Mouse (Mus musculus) liver, postnatal 0 days (tissue): ENCODE measurements around the gene Setd5. TPM values are rescaled to one million over a fixed set of nuclear protein-coding genes. Genes with fewer than 3 reads are reported as not detected.

Source experiments
- ATAC-seq: fragments of 200-750 bp; cut with Nextera tagmentation; 2 replicates; pipeline ENCODE4 v1.8.0; 2017; ENCODE audit warnings: mild to moderate bottlenecking, moderate library complexity
- DNase-seq: peaks from one replicate; pipeline ENCODE4 v3.0.0-alpha.2; 2016
- H3K27ac ChIP-seq: fragments of 300-500 bp; sonication (generic); 2 replicates; pipeline ENCODE4 v1.5.1; 2014; ENCODE audit warnings: antibody characterized with exemption, moderate library complexity, mild to moderate bottlenecking, low read depth
- H3K27me3 ChIP-seq: fragments of 300-500 bp; sonication (generic); 2 replicates; pipeline ENCODE4 v1.6.1; 2014; ENCODE audit warnings: low read length, control low read depth, mixed read lengths; ENCODE audit not compliant: insufficient read depth
- H3K36me3 ChIP-seq: fragments of 300-500 bp; sonication (generic); replicated peaks from 2 replicates; pipeline ENCODE4 v1.6.1; 2014; ENCODE audit warnings: mild to moderate bottlenecking, control low read depth, low read length, moderate library complexity, mixed read lengths; ENCODE audit not compliant: insufficient read depth
- H3K4me1 ChIP-seq: fragments of 300-500 bp; sonication (generic); 2 replicates; pipeline ENCODE4 v1.6.1; 2014; ENCODE audit warnings: antibody characterized with exemption, mild to moderate bottlenecking, control low read depth; ENCODE audit not compliant: insufficient read depth
- H3K4me2 ChIP-seq: fragments of 300-500 bp; sonication (generic); 2 replicates; pipeline ENCODE4 v1.6.1; 2014; ENCODE audit warnings: low read depth, mild to moderate bottlenecking, low read length, moderate library complexity, mixed read lengths
- H3K4me3 ChIP-seq: fragments of 300-500 bp; sonication (generic); 2 replicates; pipeline ENCODE4 v1.5.1; 2014; ENCODE audit warnings: low read depth, low read length
- H3K9ac ChIP-seq: fragments of 300-500 bp; sonication (generic); replicated peaks from 2 replicates; pipeline ENCODE4 v1.6.1; 2014; ENCODE audit warnings: mild to moderate bottlenecking, moderate library complexity
- H3K9me3 ChIP-seq: fragments of 300-500 bp; sonication (generic); 2 replicates; pipeline ENCODE4 v1.6.1; 2016; ENCODE audit warnings: mild to moderate bottlenecking, control low read depth, low read length, mixed read lengths
- CTCF ChIP-seq: sonication (generic); IDR thresholded peaks from 2 replicates; pipeline ENCODE4 v1.5.1; 2016; ENCODE audit warnings: antibody characterized with exemption, low read depth
- EP300 ChIP-seq: IDR thresholded peaks from 2 replicates; pipeline ENCODE4 v1.6.1; 2016; ENCODE audit warnings: antibody characterized with exemption, low read depth, mild to moderate bottlenecking
- WGBS: fragments of 180-500 bp; shearing (Covaris S2); extraction: QIAGEN DNeasy Blood & Tissue Kit; methylation state at CpG from one replicate; pipeline ENCODE4 v1.1.7; 2014; ENCODE audit not compliant: insufficient replicate concordance; 5-methylcytosine and 5-hydroxymethylcytosine counted together
- polyA plus RNA-seq: library from polyadenylated mRNA; unstranded; fragments of >200 nt; fragmentation: Nextera tagmentation; extraction: Ambion mirVana; gene quantifications from 2 replicates; pipeline ENCODE4 v1.2.1, GENCODE M21; 2015

Gene Setd5
- polyA plus RNA-seq, 1 experiment from 2014 or later, result 19.7 TPM

DNA sequence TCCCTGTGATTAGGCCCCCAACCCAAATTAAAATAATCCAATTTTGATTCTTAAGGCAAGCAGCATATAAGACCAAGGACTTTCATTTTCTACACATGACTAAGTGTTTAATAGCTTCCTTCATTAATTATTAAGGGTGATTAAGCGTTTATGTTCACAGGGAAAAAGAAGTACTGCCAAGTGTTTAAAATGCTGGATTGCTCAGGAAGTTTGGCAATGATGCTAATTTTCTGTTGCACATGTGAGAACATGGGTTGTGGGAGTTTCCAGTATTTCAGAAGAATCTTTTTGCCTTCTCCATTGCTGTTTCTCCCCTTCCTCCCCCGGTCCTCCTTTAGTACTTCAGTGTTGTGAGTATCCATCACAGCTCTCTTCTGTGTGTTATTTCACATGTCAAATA, 44.0 kb upstream of the Setd5 start:
- TF ChIP-seq CTCF (no peak), EP300 (no peak)
- DNase-seq (no peak), ATAC-seq (no peak)
- H3K9ac ChIP-seq, result no peak overlapping the region
- WGBS, result 85% methylated on average over 2 of the region's 2 CpGs
- no peak overlapping the region for H3K4me2 ChIP-seq
- no peaks in the 10 kb centered on the region for H3K36me3 ChIP-seq
- H3K9me3 ChIP-seq, result no peaks in the 10 kb centered on the region
- 0 out of 2 replicates have a peak, but pooled peaks cover 2% of the 10 kb centered on the region for H3K4me1 ChIP-seq
- no peak overlapping the region for H3K4me3 ChIP-seq
- H3K27me3 ChIP-seq, result no peaks in the 10 kb centered on the region
- no peak overlapping the region for H3K27ac ChIP-seq

GRCm38 (mm10) chr6:113034466-113034865, 42.7 kb upstream of the Setd5 start:
- no peak overlapping the region for H3K4me2 ChIP-seq
- H3K27ac ChIP-seq, result no peak overlapping the region
- WGBS, result 80% methylated on average over 6 of the region's 6 CpGs
- no peak for DNase-seq
- no peaks in the 10 kb centered on the region for H3K9me3 ChIP-seq
- H3K4me1 ChIP-seq, result 0 out of 2 replicates have a peak, but pooled peaks cover 2% of the 10 kb centered on the region
- H3K9ac ChIP-seq, result no peak overlapping the region
- H3K27me3 ChIP-seq, result no peaks in the 10 kb centered on the region
- TF ChIP-seq EP300, result no peak
- TF ChIP-seq CTCF, result no peak
- H3K4me3 ChIP-seq, result no peak overlapping the region
- no peak for ATAC-seq
- no peaks in the 10 kb centered on the region for H3K36me3 ChIP-seq

- H3K4me2 ChIP-seq, result no peak overlapping the region
- H3K27me3 ChIP-seq, result no peaks in the 10 kb centered on the region
- ATAC-seq (no peak), DNase-seq (no peak)
- H3K4me3 ChIP-seq, result no peak overlapping the region
- H3K36me3 ChIP-seq, result no peaks in the 10 kb centered on the region
- H3K9ac ChIP-seq, result no peak overlapping the region
- 0 out of 2 replicates have a peak, but pooled peaks cover 2% of the 10 kb centered on the region for H3K4me1 ChIP-seq
- peak overlapping the region; percentile 93; the same call in 1 of the 2 replicates for H3K27ac ChIP-seq
- TF ChIP-seq CTCF (peak; percentile 44), EP300 (no peak)
- no peaks in the 10 kb centered on the region for H3K9me3 ChIP-seq
- 66% methylated on average over 4 of the region's 4 CpGs for WGBS
Observed at GRCm38 (mm10) chr6:113036463-113037175, 40.5 kb upstream of the Setd5 start.

DNA sequence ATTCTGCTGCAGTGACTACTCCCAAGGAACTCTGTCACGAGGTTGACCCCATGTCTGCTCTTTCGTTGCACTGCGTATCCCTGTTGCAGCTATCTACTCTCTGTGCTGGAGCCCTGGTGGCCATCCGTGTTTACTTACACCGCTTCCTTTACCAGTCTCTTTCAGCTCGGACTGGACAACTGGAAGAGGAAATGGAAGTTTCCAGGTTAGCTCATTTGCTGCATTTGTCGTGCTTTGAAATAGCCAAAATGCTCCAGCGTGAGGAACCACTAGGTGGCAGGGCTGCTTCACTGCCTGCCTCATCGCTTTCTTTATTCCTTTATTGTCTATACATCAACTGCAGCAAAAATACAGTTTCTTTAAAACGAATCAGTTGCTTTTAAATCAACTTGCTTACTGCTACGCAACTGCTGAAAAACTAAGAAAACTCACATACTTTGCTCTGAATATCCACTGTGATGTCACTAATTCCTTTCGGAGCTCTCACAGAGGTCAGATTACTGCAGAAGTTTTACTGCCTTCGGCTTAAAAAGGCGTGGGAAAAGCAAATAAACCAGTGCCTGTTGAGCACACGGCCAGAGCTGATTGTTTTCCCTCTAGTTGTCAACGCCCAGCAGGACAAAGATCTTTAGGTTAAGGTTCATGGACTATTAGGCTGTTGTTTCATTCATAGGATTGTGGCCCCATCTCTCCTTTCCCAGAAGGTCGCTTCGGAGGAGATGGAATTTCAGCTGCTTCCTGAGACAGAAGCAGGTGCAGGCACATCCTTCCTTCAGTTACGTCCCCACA, 39.0 kb upstream of the Setd5 start:
- Histone ChIP-seq H3K27me3 (no peaks in the 10 kb centered on the region), H3K9me3 (no peaks in the 10 kb centered on the region), H3K9ac (peak overlapping the region; percentile 46), H3K4me1 (0 out of 2 replicates have a peak, but pooled peaks cover 2% of the 10 kb centered on the region), H3K36me3 (no peaks in the 10 kb centered on the region), H3K4me2 (peak overlapping the region; percentile 63), H3K27ac (peak overlapping the region; percentile 93), H3K4me3 (peak overlapping the region; percentile 21; the same call in 1 of the 2 replicates)
- peak; percentile 90 for ATAC-seq
- DNase-seq, result peak; percentile 76
- TF ChIP-seq EP300, result peak; percentile 78
- TF ChIP-seq CTCF, result peak; percentile 98
- WGBS, result 12% methylated on average over 19 of the region's 19 CpGs

DNA sequence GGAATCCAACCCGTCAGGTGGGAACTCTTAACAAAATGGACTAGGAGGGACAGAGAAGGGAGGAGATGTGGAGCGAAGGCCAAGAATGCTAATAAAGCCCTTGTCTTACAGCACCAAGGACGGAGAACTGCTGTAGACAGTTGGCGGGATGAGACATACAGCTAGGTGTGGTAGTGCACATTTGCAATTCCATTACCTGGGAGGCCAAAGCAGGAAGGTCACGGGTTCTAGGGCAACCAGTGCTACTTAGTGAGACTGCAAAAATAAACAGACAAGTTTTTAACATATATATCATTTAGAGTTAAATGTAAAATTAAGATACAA, 38.5 kb upstream of the Setd5 start:
- Histone ChIP-seq H3K4me2 (peak overlapping the region; percentile 63), H3K36me3 (no peaks in the 10 kb centered on the region), H3K9me3 (no peaks in the 10 kb centered on the region), H3K4me3 (peak overlapping the region; percentile 19; the same call in 1 of the 2 replicates), H3K9ac (peak overlapping the region; percentile 46), H3K27me3 (no peaks in the 10 kb centered on the region), H3K27ac (peak overlapping the region; percentile 93), H3K4me1 (0 out of 2 replicates have a peak, but pooled peaks cover 6% of the 10 kb centered on the region)
- no peak for DNase-seq
- 65% methylated on average over 5 of the region's 5 CpGs for WGBS
- no peak for TF ChIP-seq EP300
- no peak for TF ChIP-seq CTCF
- ATAC-seq, result 0 out of 2 replicates have a peak, but pooled peaks have one; percentile 3

DNA sequence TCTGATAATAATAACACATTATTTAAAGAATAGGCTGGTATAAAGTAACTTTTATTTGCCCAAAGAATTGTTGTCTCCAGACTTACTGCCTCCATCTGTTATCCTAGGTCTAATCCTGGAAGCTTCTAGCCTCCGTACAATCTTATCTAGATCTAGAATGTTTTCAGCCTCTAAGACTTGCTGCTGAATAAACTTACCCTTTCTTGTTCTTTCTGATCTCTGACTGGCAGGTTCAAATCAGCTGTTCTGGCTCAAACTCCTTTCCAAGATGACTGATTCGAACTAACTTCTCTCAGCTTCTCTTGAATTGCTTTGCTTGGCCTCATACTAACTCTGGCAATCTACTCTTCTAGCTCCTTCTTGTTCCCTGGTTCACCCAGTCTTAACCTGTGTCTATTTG, 36.8 kb upstream of the Setd5 start:
- Histone ChIP-seq H3K4me1 (peaks cover 14% of the 10 kb centered on the region), H3K27ac (no peak overlapping the region), H3K27me3 (no peaks in the 10 kb centered on the region), H3K36me3 (no peaks in the 10 kb centered on the region), H3K9me3 (no peaks in the 10 kb centered on the region), H3K9ac (no peak overlapping the region), H3K4me2 (no peak overlapping the region), H3K4me3 (no peak overlapping the region)
- ATAC-seq (no peak), DNase-seq (no peak)
- TF ChIP-seq CTCF (no peak), EP300 (no peak)
- 59% methylated on average over 2 of the region's 2 CpGs for WGBS
